Mouse (Mus musculus): ENCODE measurements around the gene Mov10. TPM values are rescaled to one million over a fixed set of nuclear protein-coding genes. Genes with fewer than 3 reads are reported as not detected.

Mov10 gene
- total and polyA plus RNA-seq, 3 experiments = 7.2 to 31.9 (median 18.4) TPM

GRCm38 (mm10) chr3:104801481-104801880 is 16.9 kb downstream of the Mov10 start:
- H3K79me2 ChIP-seq (replicated peaks; ENCODE audit: control insufficient read depth, extremely low read depth, insufficient read depth, poor library complexity, severe bottlenecking) = no peaks in the 10 kb centered on the region
- H3K4me2 ChIP-seq (ENCODE audit: insufficient read depth, low read depth, poor library complexity, severe bottlenecking) = no peak overlapping the region
- peaks cover 49 to 86% of the 10 kb centered on the region in 2 experiments for H3K36me3 ChIP-seq (replicated peaks in 1 of 2; ENCODE audit: control insufficient read depth in 1 of 2, insufficient read depth in 1 of 2, low read length in 1 of 2)
- H3K9ac ChIP-seq (ENCODE audit: insufficient read depth, low read depth) = no peak overlapping the region
- no peak overlapping the region for H3K27ac ChIP-seq (ENCODE audit: insufficient read depth, low read depth)
- in situ Hi-C loops (cut with MboI; ENCODE audit: low pct_ligation_motif_present, low pct_unique_long_range_greater_than_20kb, low sequenced_read_pairs) (no loop called here), dilution Hi-C loops (cut with MboI; ENCODE audit: extremely low pct_ligation_motif_present, extremely low pct_unique_long_range_greater_than_20kb, low sequenced_read_pairs) (no loop called here)
- H3K4me3 ChIP-seq (replicated peaks in 1 of 3; ENCODE audit: low read depth in 2 of 3, low read length in 2 of 3, poor library complexity in 1 of 3) = no peak overlapping the region
- DNase-seq (ENCODE audit: extremely low read depth) = no peak
- no peaks in the 10 kb centered on the region for H3K27me3 ChIP-seq (replicated peaks)
- no peaks in the 10 kb centered on the region for H3K9me3 ChIP-seq (replicated peaks; ENCODE audit: low read length)
- peaks cover 6 to 8% of the 10 kb centered on the region in 2 experiments; a peak in 2 of 4 replicates for H3K4me1 ChIP-seq (ENCODE audit: control insufficient read depth in 1 of 2, insufficient read depth in 2 of 2)
- no peak for TF ChIP-seq JUND (conservative IDR thresholded peaks at IDR 0.05; ENCODE audit: low read depth, low read length)
- no peak for TF ChIP-seq USF1 (IDR thresholded peaks at IDR 0.05; ENCODE audit: low read depth, low read length)
- no peak for TF ChIP-seq NRF1 (IDR thresholded peaks at IDR 0.05; ENCODE audit: low read depth, low read length)
- no peak for TF ChIP-seq MYC (IDR thresholded peaks at IDR 0.05; ENCODE audit: low read depth, low read length)
- TF ChIP-seq ETS1 (conservative IDR thresholded peaks at IDR 0.05; ENCODE audit: low read depth, low read length) = no peak
- no peak for TF ChIP-seq MAZ (IDR thresholded peaks at IDR 0.05; ENCODE audit: low read depth, low read length)
- TF ChIP-seq UBTF (IDR thresholded peaks at IDR 0.05; ENCODE audit: low read depth, low read length) = no peak
- no peak for TF ChIP-seq IRF4 (IDR thresholded peaks at IDR 0.05; ENCODE audit: low read depth, low read length)
- TF ChIP-seq KAT2A (IDR thresholded peaks at IDR 0.05; ENCODE audit: insufficient replicate concordance, low read length) = no peak
- TF ChIP-seq E2F4 (IDR thresholded peaks at IDR 0.05; ENCODE audit: insufficient replicate concordance, low read depth, low read length) = no peak
- TF ChIP-seq ZC3H11A (IDR thresholded peaks at IDR 0.05; ENCODE audit: low read depth, low read length) = no peak
- TF ChIP-seq POLR2AphosphoS2 (IDR thresholded peaks at IDR 0.05; ENCODE audit: low read depth, low read length) = no peak
- TF ChIP-seq HCFC1 (IDR thresholded peaks at IDR 0.05; ENCODE audit: low read depth, low read length) = no peak
- no peak for TF ChIP-seq JUN (IDR thresholded peaks at IDR 0.05; ENCODE audit: insufficient read depth, low read depth, low read length)

GRCm38 (mm10) chr3:104800681-104801080 is 17.7 kb downstream of the Mov10 start:
- dilution Hi-C loops (cut with MboI; ENCODE audit: extremely low pct_ligation_motif_present, extremely low pct_unique_long_range_greater_than_20kb, low sequenced_read_pairs) = no loop called here
- H3K36me3 ChIP-seq (replicated peaks in 1 of 2; ENCODE audit: control insufficient read depth in 1 of 2, insufficient read depth in 1 of 2, low read length in 1 of 2) = peaks cover 53 to 88% of the 10 kb centered on the region in 2 experiments

More at GRCm38 (mm10) chr3:104800681-104801080, 17.7 kb downstream of the Mov10 start:
- peaks cover 7 to 16% of the 10 kb centered on the region in 2 experiments; a peak in 2 of 4 replicates for H3K4me1 ChIP-seq (ENCODE audit: control insufficient read depth in 1 of 2, insufficient read depth in 2 of 2)
- no peak overlapping the region for H3K9ac ChIP-seq (ENCODE audit: insufficient read depth, low read depth)
- no peak overlapping the region for H3K27ac ChIP-seq (ENCODE audit: insufficient read depth, low read depth)
- H3K4me2 ChIP-seq (ENCODE audit: insufficient read depth, low read depth, poor library complexity, severe bottlenecking) = no peak overlapping the region
- H3K9me3 ChIP-seq (replicated peaks; ENCODE audit: low read length) = no peaks in the 10 kb centered on the region
- H3K4me3 ChIP-seq (replicated peaks in 1 of 3; ENCODE audit: low read depth in 2 of 3, low read length in 2 of 3, poor library complexity in 1 of 3) = no peak overlapping the region
- no peak for DNase-seq (ENCODE audit: extremely low read depth)
- no peaks in the 10 kb centered on the region for H3K27me3 ChIP-seq (replicated peaks)
- in situ Hi-C loops (cut with MboI; ENCODE audit: low pct_ligation_motif_present, low pct_unique_long_range_greater_than_20kb, low sequenced_read_pairs) = no loop called here
- no peaks in the 10 kb centered on the region for H3K79me2 ChIP-seq (replicated peaks; ENCODE audit: control insufficient read depth, extremely low read depth, insufficient read depth, poor library complexity, severe bottlenecking)
- TF ChIP-seq MYC (IDR thresholded peaks at IDR 0.05; ENCODE audit: low read depth, low read length) (no peak), TCF12 (IDR thresholded peaks at IDR 0.05; ENCODE audit: low read depth, low read length) (no peak)
